In the genomic region with DNA sequence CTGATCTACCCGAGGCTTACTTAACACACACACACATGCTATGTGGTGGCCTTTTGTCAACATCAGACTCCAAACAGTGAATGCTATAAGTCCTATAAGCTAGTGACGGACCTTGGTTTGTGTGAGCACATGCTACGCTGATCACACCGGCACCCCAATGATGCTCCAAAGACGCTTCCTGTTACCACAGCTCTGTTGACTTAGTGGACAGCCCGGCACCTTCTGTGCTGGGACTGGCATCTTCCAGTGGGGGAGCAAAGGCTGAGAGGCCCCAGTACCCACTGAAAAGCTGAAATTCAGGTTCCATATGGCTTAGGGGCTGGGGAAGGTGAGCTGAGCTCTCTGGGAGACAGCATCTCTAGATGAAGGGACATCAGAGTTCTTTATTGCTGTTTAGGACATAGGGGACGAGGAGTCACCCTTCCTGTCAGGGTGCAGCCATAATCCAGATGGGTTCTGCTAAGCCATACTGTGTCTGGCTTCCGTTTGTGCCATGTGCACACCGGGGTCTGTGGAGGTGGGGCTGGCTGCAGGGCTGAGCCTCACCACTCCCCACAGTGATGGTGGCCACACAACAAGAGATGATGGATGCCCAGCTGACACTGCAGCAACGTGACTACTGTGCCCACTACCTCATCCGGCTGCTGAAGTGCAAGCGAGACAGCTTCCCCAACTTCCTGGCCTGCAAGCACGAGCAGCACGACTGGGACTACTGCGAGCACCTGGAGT, we compare ENCODE assay signal across 13 mouse cellular contexts. TPM values are rescaled to one million over a fixed set of nuclear protein-coding genes. Genes with fewer than 3 reads are reported as not detected.
A peak's percentile ranks its signal among the peaks of the same experiment; 100 is the strongest.
DNase-seq lines count a peak whose midpoint lies in the region.
"Had no signal": no experiment of that assay in that cellular context is flagged by ENCODE, and none has a peak within 500 bp of the region (broad histone marks: within the 10 kb centered on the region; RNA-seq: fewer than 3 reads in every experiment).

No protein-coding gene starts in this region.

- DNase-seq in adrenal gland, adult 8-10 months, result peak; percentile 2
- DNase-seq in adrenal gland, postnatal 10 days, result no peak
- peak; percentile 3 for DNase-seq in kidney, adult 11 months
- DNase-seq in kidney, postnatal 10 days, result no peak
- DNase-seq in spleen, postnatal 10 days (ENCODE audit: low spot score in 2 of 2), result peak; percentile 6 to 12
- no peak for DNase-seq in spleen, adult 18-20 months
- peak; percentile 1 for DNase-seq in yolk sac, embryonic 10.5 days (ENCODE audit: low spot score)
- no peak for DNase-seq in lung, postnatal 36 days
- DNase-seq: adrenal gland, postnatal 14 days; thymus, adult 2 months had no signal

RNA-seq across cellular contexts. Expression of a gene that starts 4.0 kb away (rescaled TPM):
- 100 to 1,000 TPM; 160 to 240 (median 171) TPM for total RNA-seq in adrenal gland, adult 8-10 months (2022)
- total RNA-seq in adrenal gland, postnatal 10 days (2021), result 100 to 1,000 TPM; 340 to 396 TPM

RNA-seq across cellular contexts. Expression of a gene that starts 34.9 kb away (rescaled TPM):
- not detected for total RNA-seq in adrenal gland, adult 8-10 months (2022)
- total RNA-seq in adrenal gland, postnatal 10 days (2021), result not detected
- total RNA-seq: adrenal gland, postnatal 14 days; hematopoietic stem cell, adult 5-6 weeks; megakaryocyte-erythroid progenitor cell, adult 5-6 weeks; neutrophil, adult 5-6 weeks had no signal

RNA-seq across cellular contexts. Expression of a gene that starts 37.3 kb away (rescaled TPM):
- 100 to 1,000 TPM; 432 to 499 (median 449) TPM for total RNA-seq in adrenal gland, adult 8-10 months (2022)
- total RNA-seq in adrenal gland, postnatal 10 days (2021), result 100 to 1,000 TPM; 305 to 336 TPM

RNA-seq across cellular contexts. Expression of a gene that starts 37.6 kb away (rescaled TPM):
- total RNA-seq in adrenal gland, adult 8-10 months (2022), result 10 to 100 TPM; 25.6 to 40.4 (median 25.8) TPM
- 10 to 100 TPM; 24.7 to 28.8 TPM for total RNA-seq in adrenal gland, postnatal 10 days (2021)

Comparison
In these comparisons a context has a peak if more than half of its experiments do, and no peak if none do; other contexts are left out.
1. DNase-seq: peak in adrenal gland, adult 8-10 months (single experiment), kidney, adult 11 months (single experiment), spleen, postnatal 10 days (2 of 2) and yolk sac, embryonic 10.5 days (single experiment); none in adrenal gland, postnatal 10 days (single experiment), kidney, postnatal 10 days (single experiment), spleen, adult 18-20 months (0 of 2) and lung, postnatal 36 days (single experiment).